Mouse (Mus musculus): ENCODE measurements around the gene Masp1.

The Masp1 gene

DNA sequence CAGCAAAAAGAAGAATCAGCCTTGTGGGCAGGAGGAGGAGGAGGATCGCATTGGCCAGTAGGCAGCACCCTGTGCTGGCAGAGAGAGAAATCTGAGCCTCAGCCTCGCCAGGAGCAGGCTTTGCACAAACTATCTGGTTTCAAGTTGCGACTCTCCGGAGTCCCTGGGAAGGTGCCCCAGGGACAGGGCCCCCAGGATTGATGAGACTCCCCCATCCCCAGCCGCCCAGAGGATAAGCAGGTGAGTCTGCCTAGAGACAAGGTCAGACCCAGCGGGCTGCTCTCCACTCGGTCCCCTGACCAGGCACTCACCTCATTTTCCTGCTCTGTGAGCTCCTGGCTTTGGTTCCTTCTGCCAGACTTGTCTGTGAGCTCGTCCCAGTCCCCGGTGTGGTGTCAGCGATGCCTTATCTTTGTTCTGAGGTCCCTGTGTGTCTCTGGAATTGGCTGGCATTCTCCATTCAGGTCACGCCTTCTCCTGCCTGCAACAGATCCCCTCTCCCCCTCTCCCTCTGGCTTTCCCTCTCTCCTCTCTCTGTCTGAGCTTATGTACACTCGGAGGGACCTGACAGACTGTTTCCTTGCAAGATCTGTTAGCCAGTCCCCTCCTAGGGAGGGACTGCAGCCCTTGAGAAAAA is at the start of gene Masp1, which contains the start of gene Rtp4:
Gene Masp1, minus strand, starts transcription at position 581 of the 637 bp plus-strand sequence.
Gene Rtp4, plus strand, starts transcription at position 57 of the 637 bp plus-strand sequence.
- no peak for DNase-seq (ENCODE audit: low spot score)

DNA sequence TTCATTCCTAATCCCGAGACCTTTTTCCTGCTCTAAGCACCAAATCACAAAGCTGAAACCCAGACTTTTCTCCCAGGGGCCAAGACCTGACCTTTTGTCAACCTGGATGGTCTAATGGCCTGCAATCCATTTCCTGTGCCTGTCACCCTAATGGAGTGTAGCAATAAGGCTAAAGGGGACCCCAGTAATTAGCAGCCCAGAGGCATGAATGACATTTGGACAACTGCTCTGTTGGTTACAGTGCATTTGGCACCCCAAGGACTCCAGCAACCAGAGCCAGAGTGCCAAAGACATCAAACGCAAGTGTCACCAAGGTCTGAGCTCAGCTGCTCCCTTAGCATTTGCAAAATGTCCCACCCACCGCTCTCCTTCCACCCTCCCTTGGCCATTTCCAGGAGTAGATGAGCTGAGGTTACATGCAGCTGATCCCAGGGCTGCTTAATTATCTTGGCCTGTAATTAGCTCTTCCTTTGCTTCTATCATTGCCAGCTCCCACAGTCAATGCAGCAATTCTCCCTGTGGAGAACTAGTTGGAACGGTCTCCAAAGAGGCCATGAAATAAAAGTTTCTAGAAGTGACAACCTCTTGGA is 47.8 kb upstream of the Masp1 start:
- DNase-seq (ENCODE audit: low spot score), result no peak

GRCm38 (mm10) chr16:23557669-23558068 is 37.1 kb upstream of the Masp1 start:
- DNase-seq (ENCODE audit: low spot score), result no peak

- DNase-seq (ENCODE audit: low spot score), result peak; percentile 18
Measured at GRCm38 (mm10) chr16:23557195-23557594, 36.6 kb upstream of the Masp1 start.

DNA sequence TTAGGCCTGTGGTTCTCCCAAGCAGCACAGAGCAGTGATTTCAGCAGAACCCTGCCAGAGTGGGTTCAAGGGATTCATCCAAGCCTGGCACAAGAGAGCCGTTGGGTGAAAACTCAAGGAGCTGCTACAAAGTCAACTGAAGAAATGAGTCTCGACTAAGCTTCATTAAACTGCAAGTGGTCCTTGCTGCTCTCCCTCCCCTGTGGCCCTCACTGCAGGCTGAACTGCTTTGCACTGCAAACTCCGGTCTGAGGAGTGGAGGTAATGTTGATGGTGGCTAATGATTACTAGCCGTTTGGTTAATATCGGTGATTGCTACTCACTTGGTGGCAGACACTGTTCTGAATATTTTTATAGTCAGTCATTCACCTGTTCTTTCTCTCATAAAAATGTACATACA is 34.1 kb upstream of the Masp1 start:
- no peak for DNase-seq (ENCODE audit: low spot score)

DNA sequence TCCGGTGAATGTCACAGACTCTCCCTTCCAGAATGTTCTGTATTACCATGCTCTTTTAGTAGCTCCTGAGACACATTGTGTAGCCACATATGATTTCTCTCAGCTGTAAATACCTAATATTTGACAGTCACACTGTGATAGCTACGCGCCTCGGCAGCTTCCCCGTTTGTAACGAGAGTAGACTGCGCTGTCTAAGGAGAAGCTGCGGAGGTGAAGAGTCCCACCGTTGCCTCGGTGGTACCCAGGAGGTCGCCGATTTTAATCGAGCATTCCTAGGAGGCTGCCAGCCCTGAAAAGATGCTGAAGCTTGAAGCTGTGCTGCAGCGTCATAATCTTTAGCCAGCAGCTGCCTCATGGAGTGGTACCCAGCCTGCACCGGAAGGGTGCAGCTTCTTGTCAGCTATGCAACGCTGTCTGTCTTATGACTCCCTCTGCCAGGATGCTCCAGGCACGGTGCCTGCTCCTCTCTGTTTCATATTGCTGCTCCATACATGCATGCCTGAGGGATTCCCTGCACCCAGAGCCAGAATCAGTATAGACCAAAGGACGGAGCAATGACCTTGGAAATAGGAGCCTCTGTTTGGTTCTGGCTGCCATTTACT is 30.5 kb upstream of the Masp1 start:
- no peak for DNase-seq (ENCODE audit: low spot score)

- peak; percentile 65 for DNase-seq (ENCODE audit: low spot score)
Measured at GRCm38 (mm10) chr16:23550346-23550980, 29.8 kb upstream of the Masp1 start.

DNA sequence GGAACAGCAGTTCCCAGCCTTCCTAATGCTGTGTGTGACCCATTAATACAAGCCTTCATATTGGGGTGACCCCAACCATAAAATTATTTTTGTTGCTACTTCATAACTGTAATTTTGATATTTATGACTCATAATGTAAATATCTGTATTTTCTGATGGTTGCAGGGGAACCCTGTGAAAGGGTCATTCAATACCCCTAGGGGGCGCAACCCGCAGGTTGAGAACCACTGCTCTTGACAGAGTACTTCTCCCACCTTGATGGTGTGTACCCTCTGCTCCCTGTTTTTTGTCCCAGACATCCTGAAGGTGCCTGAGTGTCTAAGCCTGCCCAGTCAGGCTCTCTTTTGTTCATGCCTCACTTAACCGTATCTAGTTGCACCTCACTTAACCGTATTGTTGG is 27.2 kb upstream of the Masp1 start:
- no peak for DNase-seq (ENCODE audit: low spot score)

DNA sequence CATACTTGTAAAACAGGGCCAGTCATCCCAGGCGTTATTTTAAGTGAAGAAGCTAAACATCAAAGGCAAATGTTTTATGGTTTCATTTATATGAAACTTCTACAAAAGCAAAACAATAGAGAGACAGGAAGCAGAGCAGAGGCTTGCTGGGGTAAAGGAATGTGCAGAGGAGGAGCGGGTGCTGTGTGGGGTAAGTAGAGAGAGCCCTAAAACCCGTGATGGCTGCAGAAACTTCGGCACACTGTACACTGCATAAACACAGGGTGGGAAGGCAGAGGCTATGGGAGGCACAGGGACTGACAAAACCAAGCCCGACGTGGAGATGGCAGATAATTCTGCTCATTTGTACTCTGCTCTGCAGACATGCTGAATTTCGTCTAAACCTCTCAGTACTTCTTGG is 23.7 kb upstream of the Masp1 start:
- DNase-seq (ENCODE audit: low spot score), result no peak

- DNase-seq (ENCODE audit: low spot score), result no peak
Measured at GRCm38 (mm10) chr16:23542866-23543265, 22.3 kb upstream of the Masp1 start.

GRCm38 (mm10) chr16:23541046-23541445 is 20.4 kb upstream of the Masp1 start:
- DNase-seq (ENCODE audit: low spot score), result no peak

GRCm38 (mm10) chr16:23533707-23534106 is 13.1 kb upstream of the Masp1 start:
- DNase-seq (ENCODE audit: low spot score), result no peak

GRCm38 (mm10) chr16:23529186-23529585 is 8.6 kb upstream of the Masp1 start:
- DNase-seq (ENCODE audit: low spot score), result no peak

GRCm38 (mm10) chr16:23522081-23522480 is 1.5 kb upstream of the Masp1 start:
- DNase-seq (ENCODE audit: low spot score), result no peak

DNA sequence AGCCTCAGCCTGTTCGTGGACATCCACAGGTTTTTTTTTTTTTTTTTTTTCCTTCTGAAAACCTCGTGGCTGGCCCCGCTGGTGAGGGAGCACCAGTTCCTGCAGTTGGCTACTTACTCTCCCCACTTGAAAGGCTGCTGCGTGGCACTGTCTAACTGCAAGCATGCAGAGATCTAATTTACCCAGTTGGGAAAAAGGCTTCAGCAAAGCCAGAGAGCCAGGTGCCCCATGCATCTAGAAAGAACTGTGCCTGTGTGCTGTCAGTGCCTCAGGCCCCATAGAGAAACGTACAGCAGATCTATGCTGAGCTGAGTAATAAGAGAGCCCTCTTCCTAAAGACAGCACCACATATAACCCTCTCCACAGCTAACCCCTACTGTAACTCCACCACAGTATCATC is 477 bp upstream of the Masp1 start:
- no peak for DNase-seq (ENCODE audit: low spot score)

DNA sequence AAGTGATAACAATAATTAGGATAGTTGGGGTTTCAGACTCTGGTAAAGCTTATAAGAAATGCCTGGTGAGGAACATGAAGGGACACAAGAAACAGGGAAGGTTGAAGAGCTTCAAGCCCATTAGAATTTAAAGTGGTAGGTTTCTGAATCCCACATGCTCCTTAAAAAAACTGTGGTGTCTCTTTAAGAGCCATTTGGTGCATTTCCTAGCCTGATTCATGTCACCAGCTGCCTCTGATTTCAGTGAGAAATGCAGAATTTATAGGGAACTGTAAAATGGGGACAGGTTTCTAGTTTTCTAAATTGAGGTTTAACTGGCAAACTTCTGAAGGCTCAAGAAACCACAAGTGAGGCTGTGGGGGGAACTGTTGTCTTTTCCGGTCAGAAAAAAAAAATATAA is 844 bp downstream of the Masp1 start:
- no peak for DNase-seq (ENCODE audit: low spot score)

DNA sequence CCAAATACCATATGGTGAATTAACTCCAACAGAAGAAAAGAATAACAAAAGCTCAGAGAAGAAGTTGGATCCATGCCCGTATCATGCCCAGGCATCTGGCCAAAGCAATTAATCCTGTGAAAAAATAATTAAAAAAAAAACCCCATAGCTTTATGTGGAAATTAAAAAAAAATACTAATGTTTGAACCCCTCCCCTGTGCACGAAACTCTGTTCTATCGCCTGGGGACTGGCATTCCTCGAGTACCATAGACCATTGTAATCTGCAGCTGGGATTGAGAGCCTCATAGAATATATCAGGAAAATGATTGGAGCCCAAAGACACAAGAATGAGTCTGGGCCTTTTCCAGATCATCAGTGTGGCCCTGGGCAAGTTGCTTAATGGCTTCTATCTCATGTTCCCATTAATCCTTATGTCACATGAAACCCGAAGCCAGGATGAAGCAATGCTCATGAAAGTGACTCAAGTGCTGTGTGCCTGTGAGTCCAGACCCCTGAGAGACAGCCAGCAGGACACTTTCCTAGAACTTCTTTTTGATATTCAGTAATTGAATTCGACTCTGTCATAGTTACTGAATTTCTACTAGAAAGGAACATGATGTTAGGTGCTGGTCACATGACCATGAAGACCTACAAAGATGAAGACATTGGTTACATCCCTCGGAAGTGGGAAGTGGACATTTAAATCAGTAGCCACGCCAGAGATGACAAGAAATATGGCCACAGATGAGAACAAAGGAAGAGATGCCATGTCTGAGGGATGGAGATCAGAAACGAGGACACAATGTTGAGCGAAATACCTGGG is 1.8 kb downstream of the Masp1 start:
- no peak for DNase-seq (ENCODE audit: low spot score)

GRCm38 (mm10) chr16:23517754-23518566 is 2.7 kb downstream of the Masp1 start:
- no peak for DNase-seq (ENCODE audit: low spot score)

DNA sequence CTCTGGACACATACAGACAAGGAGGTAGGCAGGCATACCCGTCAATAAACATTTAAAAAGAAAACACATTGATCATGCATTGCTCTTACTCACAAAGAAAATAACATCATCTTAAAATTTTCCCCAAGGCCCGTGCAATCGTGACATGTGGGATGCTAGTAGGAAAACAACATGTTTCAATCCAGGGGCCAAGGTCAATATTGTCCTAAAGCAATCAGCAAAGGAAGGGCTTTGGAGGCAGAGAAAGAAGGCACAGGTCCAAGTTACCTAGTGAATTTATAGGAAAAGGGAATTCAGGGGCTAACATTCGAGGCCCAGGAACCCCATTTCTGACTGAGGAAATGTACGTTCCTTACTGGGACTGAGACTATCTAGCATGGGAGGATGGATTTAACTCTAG is 3.4 kb downstream of the Masp1 start:
- DNase-seq (ENCODE audit: low spot score), result no peak

DNA sequence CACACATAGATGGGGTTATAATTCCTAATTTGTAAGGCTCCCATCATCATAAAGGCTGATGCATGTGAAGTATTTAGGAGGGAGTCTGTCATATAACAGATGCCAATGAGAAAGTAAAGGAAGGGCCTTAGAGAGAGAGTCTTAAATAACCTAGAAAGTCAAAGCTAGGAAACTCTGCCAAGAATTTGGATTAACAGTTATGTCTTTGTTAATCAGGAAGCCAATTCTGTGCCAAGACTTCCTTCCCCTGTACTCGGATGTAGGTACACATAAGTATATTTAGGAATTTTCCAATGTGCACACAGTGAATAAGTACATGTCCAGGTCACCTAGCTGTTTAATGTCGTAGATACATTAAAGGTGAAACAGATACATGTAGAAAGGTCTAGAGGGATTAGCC is 4.0 kb downstream of the Masp1 start:
- no peak for DNase-seq (ENCODE audit: low spot score)

DNA sequence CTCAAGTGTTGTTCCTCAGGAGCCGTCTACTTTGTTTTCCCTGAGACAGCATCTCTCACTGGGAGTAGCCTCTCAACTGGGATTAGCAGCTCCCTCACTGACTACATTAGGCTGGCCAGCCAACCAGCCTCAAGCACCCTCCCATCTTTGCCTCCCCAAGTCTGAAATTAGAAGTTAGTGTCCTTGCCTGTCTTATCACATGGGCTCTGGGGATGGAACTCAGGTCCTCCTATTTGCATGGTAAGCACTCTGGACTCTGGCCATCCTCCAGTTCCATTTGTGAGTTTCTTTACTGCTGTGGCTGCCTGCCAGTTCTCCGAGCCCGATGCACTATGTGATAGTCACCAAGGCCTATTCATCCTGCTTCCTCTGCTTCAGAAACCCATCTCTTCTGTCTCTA is 4.8 kb downstream of the Masp1 start:
- DNase-seq (ENCODE audit: low spot score), result peak; percentile 38
